Mouse (Mus musculus): ENCODE data around the gene Wipi2. TPM values are rescaled to one million over a fixed set of nuclear protein-coding genes. Genes with fewer than 3 reads are reported as not detected.

Gene Wipi2
- polyA plus RNA-seq, 1 experiment: 73.3 TPM

GRCm38 (mm10) chr5:142715059-142715458 is 87.6 kb downstream of the Wipi2 start:
- no peak for DNase-seq
- H3K27me3 ChIP-seq (ENCODE audit: control insufficient read depth, insufficient read depth, low read length): no peaks in the 10 kb centered on the region
- no peak overlapping the region for H3K4me3 ChIP-seq (replicated peaks; ENCODE audit: insufficient read depth, low read depth, low read length)
- 86% methylated on average over 9 of the region's 9 CpGs for WGBS
- H3K4me1 ChIP-seq (ENCODE audit: control insufficient read depth, insufficient read depth, low read length): peaks cover 18% of the 10 kb centered on the region
- H3K27ac ChIP-seq (ENCODE audit: insufficient read depth, low read length): no peak overlapping the region
- TF ChIP-seq CTCF (IDR thresholded peaks at IDR 0.05; ENCODE audit: borderline replicate concordance, insufficient read depth, low read depth, low read length) (no peak), POLR2A (IDR thresholded peaks at IDR 0.05; ENCODE audit: borderline replicate concordance, insufficient read depth, low read length) (no peak)

- 32% methylated on average over 6 of the region's 6 CpGs for WGBS
- peaks cover 18% of the 10 kb centered on the region for H3K4me1 ChIP-seq (ENCODE audit: control insufficient read depth, insufficient read depth, low read length)
- DNase-seq: peak; percentile 72 to 83
Observed at GRCm38 (mm10) chr5:142716056-142716455, 88.6 kb downstream of the Wipi2 start.

GRCm38 (mm10) chr5:142718037-142718436 is 90.5 kb downstream of the Wipi2 start:
- peaks cover 18% of the 10 kb centered on the region for H3K4me1 ChIP-seq (ENCODE audit: control insufficient read depth, insufficient read depth, low read length)
- H3K27me3 ChIP-seq (ENCODE audit: control insufficient read depth, insufficient read depth, low read length): no peaks in the 10 kb centered on the region
- no peak overlapping the region for H3K27ac ChIP-seq (ENCODE audit: insufficient read depth, low read length)
- no peak overlapping the region for H3K4me3 ChIP-seq (replicated peaks; ENCODE audit: insufficient read depth, low read depth, low read length)
- no peak for TF ChIP-seq POLR2A (IDR thresholded peaks at IDR 0.05; ENCODE audit: borderline replicate concordance, insufficient read depth, low read length)
- peak; percentile 97 for TF ChIP-seq CTCF (IDR thresholded peaks at IDR 0.05; ENCODE audit: borderline replicate concordance, insufficient read depth, low read depth, low read length)
- WGBS: 25% methylated on average over 4 of the region's 4 CpGs
- DNase-seq: peak; percentile 75 to 91

More at GRCm38 (mm10) chr5:142716056-142716455, 88.6 kb downstream of the Wipi2 start:
- H3K4me3 ChIP-seq (replicated peaks; ENCODE audit: insufficient read depth, low read depth, low read length): no peak overlapping the region
- no peaks in the 10 kb centered on the region for H3K27me3 ChIP-seq (ENCODE audit: control insufficient read depth, insufficient read depth, low read length)
- H3K27ac ChIP-seq (ENCODE audit: insufficient read depth, low read length): no peak overlapping the region
- TF ChIP-seq POLR2A (IDR thresholded peaks at IDR 0.05; ENCODE audit: borderline replicate concordance, insufficient read depth, low read length) (no peak), CTCF (IDR thresholded peaks at IDR 0.05; ENCODE audit: borderline replicate concordance, insufficient read depth, low read depth, low read length) (no peak)

GRCm38 (mm10) chr5:142718486-142718885 is 91.0 kb downstream of the Wipi2 start:
- WGBS: 73% methylated on average over 25 of the region's 25 CpGs
- no peak overlapping the region for H3K27ac ChIP-seq (ENCODE audit: insufficient read depth, low read length)
- no peaks in the 10 kb centered on the region for H3K27me3 ChIP-seq (ENCODE audit: control insufficient read depth, insufficient read depth, low read length)
- peaks cover 18% of the 10 kb centered on the region for H3K4me1 ChIP-seq (ENCODE audit: control insufficient read depth, insufficient read depth, low read length)
- no peak for TF ChIP-seq CTCF (IDR thresholded peaks at IDR 0.05; ENCODE audit: borderline replicate concordance, insufficient read depth, low read depth, low read length)
- no peak for TF ChIP-seq POLR2A (IDR thresholded peaks at IDR 0.05; ENCODE audit: borderline replicate concordance, insufficient read depth, low read length)
- H3K4me3 ChIP-seq (replicated peaks; ENCODE audit: insufficient read depth, low read depth, low read length): no peak overlapping the region
- peak in 1 of 2 experiments; percentile 38 for DNase-seq

GRCm38 (mm10) chr5:142719897-142720296 is 92.4 kb downstream of the Wipi2 start:
- Histone ChIP-seq H3K27me3 (ENCODE audit: control insufficient read depth, insufficient read depth, low read length) (no peaks in the 10 kb centered on the region), H3K4me3 (replicated peaks; ENCODE audit: insufficient read depth, low read depth, low read length) (no peak overlapping the region), H3K4me1 (ENCODE audit: control insufficient read depth, insufficient read depth, low read length) (peaks cover 10% of the 10 kb centered on the region), H3K27ac (ENCODE audit: insufficient read depth, low read length) (no peak overlapping the region)
- TF ChIP-seq POLR2A (IDR thresholded peaks at IDR 0.05; ENCODE audit: borderline replicate concordance, insufficient read depth, low read length) (no peak), CTCF (IDR thresholded peaks at IDR 0.05; ENCODE audit: borderline replicate concordance, insufficient read depth, low read depth, low read length) (no peak)
- WGBS: 73% methylated on average over 13 of the region's 13 CpGs
- DNase-seq: no peak

Other genes starting within 250 kb of the Wipi2 start
- gene Foxk1, start 226.2 kb upstream of the Wipi2 start, polyA plus RNA-seq (2012; rRNA removed): 14.2 and 15.4 TPM in 2 replicates
- gene Ap5z1, start 163.8 kb upstream of the Wipi2 start, polyA plus RNA-seq (2012; rRNA removed): 30.3 and 32.7 TPM in 2 replicates
- 0.17 and 0.25 TPM in 2 replicates for gene Papolb, start 97.6 kb upstream of the Wipi2 start, polyA plus RNA-seq (2012; rRNA removed)
- 28.7 and 31.6 TPM in 2 replicates for gene Radil, start 76.6 kb upstream of the Wipi2 start, polyA plus RNA-seq (2012; rRNA removed)
- 61.1 and 65.6 TPM in 2 replicates for gene Mmd2, start 18.9 kb upstream of the Wipi2 start, polyA plus RNA-seq (2012; rRNA removed)
- 62.3 and 80.7 TPM in 2 replicates for gene Slc29a4, start 64.8 kb downstream of the Wipi2 start, polyA plus RNA-seq (2012; rRNA removed)
- gene Tnrc18, start 190.0 kb downstream of the Wipi2 start, polyA plus RNA-seq (2012; rRNA removed): 29.3 and 36.5 TPM in 2 replicates

All from cerebellum, adult 2 months (tissue).